30 mouse cellular contexts compared by ENCODE assay signal in the genomic region with DNA sequence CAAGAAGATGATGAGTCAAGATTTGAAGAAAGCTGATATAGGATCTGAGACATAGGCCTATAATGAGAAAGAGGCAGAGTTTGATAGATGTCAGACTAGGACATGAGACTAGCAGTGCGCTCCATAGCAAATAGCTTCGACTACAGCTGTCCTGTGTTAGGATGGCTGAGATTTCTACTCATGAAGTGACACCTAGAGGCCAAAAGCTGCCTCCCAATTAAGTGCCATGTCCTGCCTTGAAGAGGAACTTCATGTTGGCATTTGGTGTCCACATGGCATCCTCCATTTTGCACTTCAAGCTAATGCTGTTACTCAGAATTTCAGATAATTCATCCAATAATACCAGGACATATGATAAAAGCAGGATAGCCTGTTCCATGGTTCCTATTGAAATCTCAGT. TPM values are rescaled to one million over a fixed set of nuclear protein-coding genes. Genes with fewer than 3 reads are reported as not detected.
A peak's percentile ranks its signal among the peaks of the same experiment; 100 is the strongest.
DNase-seq lines count a peak whose midpoint lies in the region; ATAC-seq and TF ChIP-seq lines count a peak whose summit lies in the region.
"Had no signal": no experiment of that assay in that cellular context is flagged by ENCODE, and none has a peak within 500 bp of the region (broad histone marks: within the 10 kb centered on the region; RNA-seq: fewer than 3 reads in every experiment).

No protein-coding gene starts in this region.

- H3K4me2 ChIP-seq in stomach, postnatal 0 days (replicated peaks; ENCODE audit: low read depth): no peak overlapping the region
- H3K4me2 ChIP-seq: embryonic facial prominence, embryonic 12.5 days; forebrain, embryonic 12.5 days; heart, embryonic 13.5 days; hindbrain, embryonic 13.5 days; liver, embryonic 15.5 days; lung, embryonic 15.5 days; neural tube, embryonic 13.5 days had no signal

- H3K27ac ChIP-seq in cerebellum, adult 2 months (ENCODE audit: insufficient read depth, low read length): no peak overlapping the region
- no peak overlapping the region for H3K27ac ChIP-seq in kidney, adult 2 months (ENCODE audit: insufficient read depth, low read depth, low read length)
- no peak overlapping the region for H3K27ac ChIP-seq in MEL (ENCODE audit: control insufficient read depth, low read depth, low read length)
- H3K27ac ChIP-seq in stomach, postnatal 0 days (replicated peaks): no peak overlapping the region
- H3K27ac ChIP-seq: embryonic facial prominence, embryonic 12.5 days; forebrain, embryonic 12.5 days; heart, embryonic 13.5 days; hindbrain, embryonic 13.5 days; limb, embryonic 10.5 days; liver, embryonic 15.5 days; lung, embryonic 15.5 days; macrophage; midbrain, embryonic 10.5 days; neural tube, embryonic 13.5 days had no signal

- no peak for TF ChIP-seq EP300 in MEL (IDR thresholded peaks at IDR 0.05; ENCODE audit: low read depth in 1 of 2, low read length in 2 of 2)
- no peak for TF ChIP-seq EP300 in stomach, postnatal 0 days (optimal IDR thresholded peaks at IDR 0.05)

- no peaks in the 10 kb centered on the region for H3K27me3 ChIP-seq in cerebellum, adult 2 months (ENCODE audit: control insufficient read depth, insufficient read depth, low read length)
- H3K27me3 ChIP-seq in kidney, adult 2 months (replicated peaks; ENCODE audit: control insufficient read depth, insufficient read depth, low read length): no peaks in the 10 kb centered on the region
- H3K27me3 ChIP-seq in MEL (ENCODE audit: control insufficient read depth in 1 of 2, insufficient read depth in 2 of 2, low read length in 2 of 2): no peaks in the 10 kb centered on the region
- H3K27me3 ChIP-seq in stomach, postnatal 0 days (ENCODE audit: control insufficient read depth, insufficient read depth, low read length): no peaks in the 10 kb centered on the region
- H3K27me3 ChIP-seq: embryonic facial prominence, embryonic 12.5 days; forebrain, embryonic 12.5 days; heart, embryonic 13.5 days; hindbrain, embryonic 13.5 days; liver, embryonic 15.5 days; lung, embryonic 15.5 days; neural tube, embryonic 13.5 days had no signal

- H3K79me2 ChIP-seq in MEL (ENCODE audit: control insufficient read depth, insufficient read depth, low read length, poor library complexity): no peaks in the 10 kb centered on the region

- ATAC-seq in stomach, postnatal 0 days (ENCODE audit: low FRiP score, low TSS enrichment): no peak
- ATAC-seq: inflammation-experienced regulatory T-cells, adult 6 months; midbrain, embryonic 16.5 days had no signal

- no peaks in the 10 kb centered on the region for H3K4me1 ChIP-seq in cerebellum, adult 2 months (ENCODE audit: control insufficient read depth, insufficient read depth, low read length)
- H3K4me1 ChIP-seq in kidney, adult 2 months (ENCODE audit: control insufficient read depth, insufficient read depth, low read length): no peaks in the 10 kb centered on the region
- no peaks in the 10 kb centered on the region for H3K4me1 ChIP-seq in MEL (ENCODE audit: control insufficient read depth in 1 of 2, insufficient read depth in 2 of 2, low read length in 2 of 2)
- H3K4me1 ChIP-seq in stomach, postnatal 0 days (replicated peaks; ENCODE audit: control insufficient read depth, insufficient read depth): no peaks in the 10 kb centered on the region
- H3K4me1 ChIP-seq: embryonic facial prominence, embryonic 12.5 days; forebrain, embryonic 12.5 days; heart, embryonic 13.5 days; hindbrain, embryonic 13.5 days; limb, embryonic 10.5 days; liver, embryonic 15.5 days; lung, embryonic 15.5 days; midbrain, embryonic 10.5 days; neural tube, embryonic 13.5 days had no signal

- no peak for TF ChIP-seq POLR2A in cerebellum, adult 2 months (IDR thresholded peaks at IDR 0.05; ENCODE audit: borderline replicate concordance, insufficient read depth, low read length)
- no peak for TF ChIP-seq POLR2A in kidney, adult 2 months (IDR thresholded peaks at IDR 0.05; ENCODE audit: low read depth, low read length)
- no peak for TF ChIP-seq POLR2A in MEL (IDR thresholded peaks at IDR 0.05; ENCODE audit: control insufficient read depth in 1 of 2, insufficient read depth in 1 of 2, low read depth in 1 of 2, low read length in 2 of 2, poor library complexity in 1 of 2)

- TF ChIP-seq CTCF in cerebellum, adult 2 months (IDR thresholded peaks at IDR 0.05; ENCODE audit: borderline replicate concordance, insufficient read depth, low read depth, low read length): peak; percentile 28; the same call in 1 of the 2 replicates
- peak; percentile 22; the same call in 1 of the 2 replicates for TF ChIP-seq CTCF in kidney, adult 2 months (conservative IDR thresholded peaks at IDR 0.05; ENCODE audit: insufficient read depth, insufficient read length, low read depth, low read length)
- TF ChIP-seq CTCF in MEL (IDR thresholded peaks at IDR 0.05 in 2 of 3, conservative IDR thresholded peaks at IDR 0.05 in 1 of 3; ENCODE audit: control insufficient read depth in 1 of 3, insufficient read depth in 1 of 3, low read depth in 2 of 3, low read length in 3 of 3, poor library complexity in 1 of 3, severe bottlenecking in 1 of 3): peak in 1 of 3 experiments; percentile 28; a peak in 2 of 6 replicates
- TF ChIP-seq CTCF in stomach, postnatal 0 days (IDR thresholded peaks at IDR 0.05; ENCODE audit: low read depth): peak; percentile 41; the same call in 1 of the 2 replicates

- peak; percentile 16 for TF ChIP-seq RAD21 in MEL (IDR thresholded peaks at IDR 0.05; ENCODE audit: low read depth, low read length)

- WGBS in cerebellum, adult 2 months: 86% methylated on average over 2 of the region's 2 CpGs
- 85% methylated on average over 2 of the region's 2 CpGs for WGBS in kidney, adult 2 months
- WGBS in stomach, postnatal 0 days: 88% methylated on average over 2 of the region's 2 CpGs

- no peaks in the 10 kb centered on the region for H3K36me3 ChIP-seq in kidney, adult 2 months (ENCODE audit: control insufficient read depth, insufficient read depth, low read length)
- 0 out of 4 replicates have a peak, but pooled peaks cover 0 to 2% of the 10 kb centered on the region in 2 experiments for H3K36me3 ChIP-seq in MEL (ENCODE audit: control insufficient read depth in 1 of 2, insufficient read depth in 2 of 2, low read length in 2 of 2)
- H3K36me3 ChIP-seq in stomach, postnatal 0 days (ENCODE audit: control insufficient read depth, insufficient read depth, low read length): no peaks in the 10 kb centered on the region
- H3K36me3 ChIP-seq: embryonic facial prominence, embryonic 12.5 days; forebrain, embryonic 12.5 days; heart, embryonic 13.5 days; hindbrain, embryonic 13.5 days; limb, embryonic 10.5 days; liver, embryonic 15.5 days; lung, embryonic 15.5 days; midbrain, embryonic 10.5 days; neural tube, embryonic 13.5 days had no signal

- DNase-seq in cerebellum, adult 2 months: no peak
- no peak for DNase-seq in cerebellum, adult 11-12 months
- no peak for DNase-seq in kidney, adult 2 months
- no peak for DNase-seq in kidney, postnatal 10 days
- no peak for DNase-seq in MEL (ENCODE audit: low read depth, low spot score)
- no peak for DNase-seq in stomach, postnatal 0 days (ENCODE audit: low spot score)
- DNase-seq in urinary bladder, adult 2 months (ENCODE audit: low spot score): no peak
- DNase-seq: adrenal gland, postnatal 36 days; cerebellum, adult 11 months; cerebellum, postnatal 14 days; heart, postnatal 36 days; kidney, postnatal 4 days; liver; retina, postnatal 1 day; right cerebral cortex, postnatal 25 days; spleen, adult 18-20 months; thymus, postnatal 25 days had no signal

- no peak overlapping the region for H3K4me3 ChIP-seq in cerebellum, adult 2 months (replicated peaks; ENCODE audit: insufficient read depth, low read depth, low read length)
- no peak overlapping the region for H3K4me3 ChIP-seq in kidney, adult 2 months (ENCODE audit: insufficient read depth, low read depth, low read length)
- no peak overlapping the region for H3K4me3 ChIP-seq in MEL (ENCODE audit: control insufficient read depth in 1 of 2, insufficient read depth in 1 of 2, low read depth in 2 of 2, low read length in 2 of 2)
- no peak overlapping the region for H3K4me3 ChIP-seq in stomach, postnatal 0 days (ENCODE audit: low read depth, low read length)
- H3K4me3 ChIP-seq: embryonic facial prominence, embryonic 12.5 days; forebrain, embryonic 12.5 days; heart, embryonic 13.5 days; hindbrain, embryonic 13.5 days; limb, embryonic 10.5 days; liver, embryonic 15.5 days; lung, embryonic 15.5 days; midbrain, embryonic 10.5 days; myocyte; neural tube, embryonic 13.5 days had no signal

- H3K9ac ChIP-seq in MEL (ENCODE audit: control insufficient read depth, low read depth, low read length, poor library complexity, severe bottlenecking): no peak overlapping the region
- no peak overlapping the region for H3K9ac ChIP-seq in stomach, postnatal 0 days (ENCODE audit: low read length)
- H3K9ac ChIP-seq: embryonic facial prominence, embryonic 12.5 days; forebrain, embryonic 12.5 days; heart, embryonic 13.5 days; hindbrain, embryonic 13.5 days; liver, embryonic 15.5 days; lung, embryonic 15.5 days; neural tube, embryonic 13.5 days had no signal

- no peaks in the 10 kb centered on the region for H3K9me3 ChIP-seq in MEL (replicated peaks; ENCODE audit: insufficient read depth, low read length)
- no peaks in the 10 kb centered on the region for H3K9me3 ChIP-seq in stomach, postnatal 0 days (ENCODE audit: control insufficient read depth, low read length)
- H3K9me3 ChIP-seq: embryonic facial prominence, embryonic 12.5 days; forebrain, embryonic 12.5 days; heart, embryonic 13.5 days; hindbrain, embryonic 13.5 days; limb, embryonic 10.5 days; liver, embryonic 15.5 days; lung, embryonic 15.5 days; midbrain, embryonic 10.5 days; neural tube, embryonic 13.5 days had no signal

TF ChIP-seq in MEL, 35 proteins besides CTCF, POLR2A, EP300 and RAD21 (continues in another document):
- TF ChIP-seq POLR2AphosphoS5 (IDR thresholded peaks at IDR 0.05; ENCODE audit: borderline replicate concordance, low read depth, low read length) (no peak), MEF2A (IDR thresholded peaks at IDR 0.05; ENCODE audit: extremely low read depth, insufficient replicate concordance, low read depth, low read length, poor library complexity, severe bottlenecking) (no peak), USF2 (IDR thresholded peaks at IDR 0.05; ENCODE audit: borderline replicate concordance in 1 of 2, insufficient read depth in 1 of 2, low read depth in 1 of 2, low read length in 2 of 2) (no peak), BHLHE40 (IDR thresholded peaks at IDR 0.05; ENCODE audit: borderline replicate concordance, low read depth, low read length) (no peak), ETS1 (IDR thresholded peaks at IDR 0.05; ENCODE audit: low read depth, low read length) (no peak), MYC (IDR thresholded peaks at IDR 0.05; ENCODE audit: low read depth, low read length) (no peak), KAT2A (conservative IDR thresholded peaks at IDR 0.05; ENCODE audit: low read depth, low read length) (no peak)

RNA-seq across cellular contexts. Expression of a gene that starts 22.4 kb away (rescaled TPM):
- 157 TPM in 2 replicates for polyA plus RNA-seq in cerebellum, adult 2 months (2012; rRNA removed)
- 115 and 122 TPM in 2 replicates for polyA plus RNA-seq in kidney, adult 2 months (2012; rRNA removed)
- total RNA-seq in MEL (2012; rRNA removed): 174 and 176 TPM in 2 replicates
- polyA plus RNA-seq in MEL (2012; ENCODE audit: insufficient read depth in 1 of 2, insufficient read length in 2 of 2, low read depth in 1 of 2, low replicate concordance in 2 of 2, missing spikeins in 1 of 2): 100 to 1,000 TPM in 1 of 2 experiments, not detected in 1; 144 TPM
- 174 and 178 TPM in 2 replicates for polyA plus RNA-seq in stomach, postnatal 0 days (2015; fragmentation: Nextera tagmentation; extraction: Ambion mirVana)
- 279 and 284 TPM in 2 replicates for polyA plus RNA-seq in urinary bladder, adult 2 months (2012; rRNA removed)
